Mouse (Mus musculus) kidney, postnatal 0 days (tissue): Measurements from ENCODE around the gene Crabp1. TPM values are rescaled to one million over a fixed set of nuclear protein-coding genes. Genes with fewer than 3 reads are reported as not detected.

Experiments used
- ATAC-seq: fragments of 200-750 bp; cut with Nextera tagmentation; replicated peaks from 2 replicates; pipeline ENCODE4 v1.8.0; 2017; ENCODE audit warnings: low read depth, moderate number of reproducible peaks, moderate TSS enrichment, moderate library complexity; ENCODE audit not compliant: low FRiP score
- DNase-seq: peaks from one replicate; pipeline ENCODE4 v3.0.0-alpha.2; 2016; ENCODE audit warnings: low spot score
- H3K27ac ChIP-seq: fragments of 300-500 bp; sonication (generic); 2 replicates; pipeline ENCODE4 v1.5.1; 2014; ENCODE audit warnings: mild to moderate bottlenecking
- H3K27me3 ChIP-seq: fragments of 300-500 bp; sonication (generic); 2 replicates; pipeline ENCODE4 v1.6.1; 2014; ENCODE audit warnings: low read length, mixed read lengths; ENCODE audit not compliant: insufficient read depth
- H3K36me3 ChIP-seq: fragments of 300-500 bp; sonication (generic); 2 replicates; pipeline ENCODE4 v1.6.1; 2014; ENCODE audit warnings: low read length, mixed read lengths; ENCODE audit not compliant: insufficient read depth
- H3K4me1 ChIP-seq: fragments of 300-500 bp; sonication (generic); replicated peaks from 2 replicates; pipeline ENCODE4 v1.6.1; 2014; ENCODE audit warnings: antibody characterized with exemption, low read length, mixed read lengths; ENCODE audit not compliant: insufficient read depth
- H3K4me2 ChIP-seq: fragments of 300-500 bp; sonication (generic); 2 replicates; pipeline ENCODE4 v1.6.1; 2014; ENCODE audit warnings: mild to moderate bottlenecking, low read length, moderate library complexity, mixed read lengths
- H3K4me3 ChIP-seq: fragments of 300-500 bp; sonication (generic); replicated peaks from 2 replicates; pipeline ENCODE4 v1.5.1; 2014; ENCODE audit warnings: low read depth, low read length
- H3K9ac ChIP-seq: fragments of 300-500 bp; sonication (generic); 2 replicates; pipeline ENCODE4 v1.6.1; 2014; ENCODE audit warnings: low read depth, low read length
- H3K9me3 ChIP-seq: fragments of 300-500 bp; sonication (generic); replicated peaks from 2 replicates; pipeline ENCODE4 v1.6.1; 2016; ENCODE audit warnings: low read length, inconsistent platforms, mixed read lengths
- CTCF ChIP-seq: IDR thresholded peaks from 2 replicates; pipeline ENCODE4 v1.5.1; 2016; ENCODE audit warnings: antibody characterized with exemption, low read depth, mild to moderate bottlenecking, moderate library complexity
- WGBS: fragments of 180-500 bp; shearing (Covaris S2); extraction: QIAGEN DNeasy Blood & Tissue Kit; methylation state at CpG from one replicate; pipeline ENCODE4 v1.1.7; 2014; 5-methylcytosine and 5-hydroxymethylcytosine counted together
- polyA plus RNA-seq: library from polyadenylated mRNA; unstranded; fragments of >200 nt; fragmentation: Nextera tagmentation; extraction: Ambion mirVana; gene quantifications from 2 replicates; pipeline ENCODE4 v1.2.1, GENCODE M21; 2015

Crabp1 gene
- polyA plus RNA-seq, 1 experiment from 2014 or later: 14.3 TPM

GRCm38 (mm10) chr9:54804351-54804750 lies 39.8 kb downstream of the Crabp1 start:
- 67% methylated on average over 5 of the region's 5 CpGs for WGBS
- ATAC-seq: no peak
- H3K4me3 ChIP-seq: no peak overlapping the region
- H3K27ac ChIP-seq: no peak overlapping the region
- H3K9me3 ChIP-seq: no peaks in the 10 kb centered on the region
- H3K36me3 ChIP-seq: no peaks in the 10 kb centered on the region
- TF ChIP-seq CTCF: no peak
- H3K9ac ChIP-seq: no peak overlapping the region
- H3K4me1 ChIP-seq: no peaks in the 10 kb centered on the region
- no peak overlapping the region for H3K4me2 ChIP-seq
- no peak for DNase-seq
- H3K27me3 ChIP-seq: no peaks in the 10 kb centered on the region

- no peaks in the 10 kb centered on the region for H3K4me1 ChIP-seq
- H3K27me3 ChIP-seq: no peaks in the 10 kb centered on the region
- H3K4me2 ChIP-seq: no peak overlapping the region
- H3K36me3 ChIP-seq: no peaks in the 10 kb centered on the region
- WGBS: 60% methylated on average over 4 of the region's 4 CpGs
- no peak overlapping the region for H3K4me3 ChIP-seq
- ATAC-seq (no peak), DNase-seq (no peak)
- no peak overlapping the region for H3K9ac ChIP-seq
- TF ChIP-seq CTCF: no peak
- H3K9me3 ChIP-seq: no peaks in the 10 kb centered on the region
- no peak overlapping the region for H3K27ac ChIP-seq
These were observed 43.2 kb downstream of the Crabp1 start for GRCm38 (mm10) chr9:54807761-54808160.

- ATAC-seq: no peak
- 33% methylated on average over 4 of the region's 4 CpGs for WGBS
These were observed 45.4 kb downstream of the Crabp1 start for GRCm38 (mm10) chr9:54809953-54810352.

GRCm38 (mm10) chr9:54816508-54817201 lies 52.1 kb downstream of the Crabp1 start:
- ATAC-seq (no peak), DNase-seq (no peak)
- WGBS: 73% methylated on average over 10 of the region's 10 CpGs
- Histone ChIP-seq H3K4me3 (no peak overlapping the region), H3K4me2 (no peak overlapping the region), H3K9me3 (no peaks in the 10 kb centered on the region), H3K36me3 (no peaks in the 10 kb centered on the region), H3K27me3 (no peaks in the 10 kb centered on the region), H3K27ac (no peak overlapping the region), H3K4me1 (no peaks in the 10 kb centered on the region), H3K9ac (no peak overlapping the region)
- no peak for TF ChIP-seq CTCF

More at GRCm38 (mm10) chr9:54809953-54810352, 45.4 kb downstream of the Crabp1 start:
- H3K4me2 ChIP-seq: no peak overlapping the region
- H3K36me3 ChIP-seq: no peaks in the 10 kb centered on the region
- no peaks in the 10 kb centered on the region for H3K27me3 ChIP-seq
- TF ChIP-seq CTCF: no peak
- H3K27ac ChIP-seq: no peak overlapping the region
- no peaks in the 10 kb centered on the region for H3K9me3 ChIP-seq
- no peaks in the 10 kb centered on the region for H3K4me1 ChIP-seq
- H3K4me3 ChIP-seq: no peak overlapping the region
- no peak for DNase-seq
- no peak overlapping the region for H3K9ac ChIP-seq

- H3K4me3 ChIP-seq: no peak overlapping the region
- no peaks in the 10 kb centered on the region for H3K4me1 ChIP-seq
- no peaks in the 10 kb centered on the region for H3K9me3 ChIP-seq
- TF ChIP-seq CTCF: peak; percentile 88
- no peak overlapping the region for H3K4me2 ChIP-seq
- H3K27me3 ChIP-seq: no peaks in the 10 kb centered on the region
- H3K36me3 ChIP-seq: no peaks in the 10 kb centered on the region
- H3K27ac ChIP-seq: no peak overlapping the region
- WGBS: 59% methylated on average over 5 of the region's 5 CpGs
- DNase-seq: peak; percentile 92
- H3K9ac ChIP-seq: no peak overlapping the region
- 0 out of 2 replicates have a peak, but pooled peaks have one; percentile 65 for ATAC-seq
These were observed 57.0 kb downstream of the Crabp1 start for GRCm38 (mm10) chr9:54821442-54822100.

Other genes starting within 250 kb of the Crabp1 start
- gene Sh2d7, start 225.8 kb upstream of the Crabp1 start, polyA plus RNA-seq: not detected in 2 replicates
- gene Cib2, start 204.5 kb upstream of the Crabp1 start, polyA plus RNA-seq: 18.0 and 19.2 TPM in 2 replicates
- gene Idh3a, start 178.4 kb upstream of the Crabp1 start, polyA plus RNA-seq: 247 and 272 TPM in 2 replicates
- gene Acsbg1, start 102.9 kb upstream of the Crabp1 start, polyA plus RNA-seq: 1.0 and 1.4 TPM in 2 replicates
- gene Dnaja4, start 65.9 kb upstream of the Crabp1 start, polyA plus RNA-seq: 2.9 and 3.2 TPM in 2 replicates
- gene Wdr61, start 30.2 kb upstream of the Crabp1 start, polyA plus RNA-seq: 155 and 166 TPM in 2 replicates
- gene Ireb2, start 99.0 kb downstream of the Crabp1 start, polyA plus RNA-seq: 23.4 and 24.5 TPM in 2 replicates
- gene Hykk, start 152.5 kb downstream of the Crabp1 start, polyA plus RNA-seq: 15.5 and 16.3 TPM in 2 replicates
- 317 and 325 TPM in 2 replicates for gene Psma4, start 186.0 kb downstream of the Crabp1 start, polyA plus RNA-seq
- 0.72 and 1.1 TPM in 2 replicates for gene AY074887, start 186.2 kb downstream of the Crabp1 start, polyA plus RNA-seq
- 0.97 and 1.7 TPM in 2 replicates for gene Chrna5, start 216.1 kb downstream of the Crabp1 start, polyA plus RNA-seq